Mouse (Mus musculus) hindbrain, embryonic 12.5 days (tissue): ENCODE results near the gene Sppl2a. TPM values are rescaled to one million over a fixed set of nuclear protein-coding genes. Genes with fewer than 3 reads are reported as not detected.

Experiments
- ATAC-seq: fragments of 200-750 bp; cut with Nextera tagmentation; 2 replicates; pipeline ENCODE4 v1.8.0; 2017; ENCODE audit warnings: moderate TSS enrichment; ENCODE audit not compliant: low FRiP score
- H3K27ac ChIP-seq: fragments of 300-500 bp; sonication (generic); 2 replicates; pipeline ENCODE4 v1.5.1; 2016; ENCODE audit warnings: mild to moderate bottlenecking
- H3K27me3 ChIP-seq: fragments of 300-500 bp; sonication (generic); 2 replicates; pipeline ENCODE4 v1.6.1; 2016; ENCODE audit warnings: mild to moderate bottlenecking
- H3K36me3 ChIP-seq: fragments of 300-500 bp; sonication (generic); 2 replicates; pipeline ENCODE4 v1.6.1; 2016; ENCODE audit warnings: mild to moderate bottlenecking
- H3K4me1 ChIP-seq: fragments of 300-500 bp; sonication (generic); 2 replicates; pipeline ENCODE4 v1.6.1; 2016
- H3K4me2 ChIP-seq: fragments of 300-500 bp; sonication (generic); replicated peaks from 2 replicates; pipeline ENCODE4 v1.6.1; 2016; ENCODE audit warnings: mild to moderate bottlenecking
- H3K4me3 ChIP-seq: fragments of 300-500 bp; sonication (generic); 2 replicates; pipeline ENCODE4 v1.5.1; 2016; ENCODE audit warnings: mild to moderate bottlenecking
- H3K9ac ChIP-seq: fragments of 300-500 bp; sonication (generic); 2 replicates; pipeline ENCODE4 v1.6.1; 2016; ENCODE audit warnings: mild to moderate bottlenecking, moderate library complexity
- H3K9me3 ChIP-seq: fragments of 300-500 bp; sonication (generic); replicated peaks from 2 replicates; pipeline ENCODE4 v1.6.1; 2016; ENCODE audit warnings: mild to moderate bottlenecking
- WGBS: fragments of 180-500 bp; shearing (Covaris S2); methylation state at CpG from one replicate; pipeline ENCODE4 v1.1.7; 2016; 5-methylcytosine and 5-hydroxymethylcytosine counted together
- polyA plus RNA-seq: library from polyadenylated mRNA; unstranded; fragments of >200 nt; fragmentation: Nextera tagmentation; extraction: Ambion mirVana; gene quantifications from 2 replicates; pipeline ENCODE4 v1.2.1, GENCODE M21; 2016

Gene Sppl2a
- polyA plus RNA-seq, 1 experiment from 2014 or later = 37.2 TPM

DNA sequence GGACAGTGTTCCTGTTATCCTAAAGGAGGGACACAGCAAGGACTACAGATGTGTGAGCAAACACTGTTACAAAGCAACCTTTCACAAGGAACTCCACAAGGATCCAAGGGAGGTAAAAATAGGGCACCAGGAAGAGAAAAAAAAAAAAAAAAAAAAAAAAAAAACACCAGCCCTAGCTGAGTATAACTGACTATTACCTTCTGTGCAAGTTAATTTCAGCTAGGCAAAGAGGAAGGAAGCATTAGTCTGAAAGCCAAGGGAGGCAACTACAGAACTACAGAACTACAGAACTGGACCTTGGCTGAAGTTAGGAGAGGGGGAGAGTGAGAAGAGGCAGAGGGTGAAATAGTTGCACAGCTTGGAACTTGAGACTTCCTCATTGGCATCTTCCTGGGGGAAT lies 886 bp upstream of the Sppl2a start:
- H3K4me3 ChIP-seq = no peak overlapping the region
- H3K36me3 ChIP-seq = no peaks in the 10 kb centered on the region
- no peaks in the 10 kb centered on the region for H3K9me3 ChIP-seq
- no peak for ATAC-seq
- no peak overlapping the region for H3K9ac ChIP-seq
- H3K27ac ChIP-seq = no peak overlapping the region
- H3K4me2 ChIP-seq = peak overlapping the region; percentile 69; the same call in 1 of the 2 replicates
- no peaks in the 10 kb centered on the region for H3K4me1 ChIP-seq
- H3K27me3 ChIP-seq = no peaks in the 10 kb centered on the region; the same call in 1 of the 2 replicates

DNA sequence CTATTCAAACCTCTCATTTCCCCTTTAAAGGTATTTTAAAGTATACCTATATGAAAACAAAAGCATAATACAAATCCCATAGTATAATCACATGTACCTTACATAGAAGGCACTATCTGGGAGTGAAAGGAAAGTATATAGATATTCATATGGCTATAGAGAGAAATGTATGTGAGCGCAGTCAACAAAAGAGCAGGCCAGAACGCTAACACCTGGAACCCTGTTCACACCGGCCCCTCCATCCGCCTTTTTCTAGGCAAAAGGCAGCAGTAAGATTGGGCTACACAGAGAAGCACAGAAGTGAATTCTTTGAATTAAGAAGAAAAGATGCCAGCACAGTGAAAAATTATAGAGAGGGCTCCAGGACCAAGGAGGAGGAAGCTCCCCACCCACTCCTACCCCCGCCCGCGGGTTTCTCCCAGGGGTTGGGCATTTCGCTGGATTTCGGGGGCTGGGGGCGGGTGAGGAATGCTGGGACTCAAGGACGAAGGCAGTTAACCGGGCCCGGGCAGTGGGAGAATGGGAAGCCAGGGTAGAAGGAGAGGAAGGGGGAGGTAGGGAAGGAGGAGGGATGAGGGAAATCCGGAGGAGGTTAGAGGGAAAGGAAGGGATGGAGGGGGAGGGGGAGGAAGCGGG lies 656 bp downstream of the Sppl2a start:
- no peaks in the 10 kb centered on the region for H3K27me3 ChIP-seq
- no peak; the same call in none of the 2 replicates for ATAC-seq
- 1% methylated on average over 14 of the region's 15 CpGs for WGBS

GRCm38 (mm10) chr2:126931784-126932183 lies 1.3 kb downstream of the Sppl2a start:
- peak overlapping the region; percentile 56; the same call in 1 of the 2 replicates for H3K4me3 ChIP-seq
- 0 out of 2 replicates have a peak overlapping the region, but pooled peaks have one; percentile 98 for H3K27ac ChIP-seq
- ATAC-seq = no peak
- no peak overlapping the region for H3K9ac ChIP-seq
- H3K27me3 ChIP-seq = no peaks in the 10 kb centered on the region
- H3K36me3 ChIP-seq = peaks cover 6% of the 10 kb centered on the region
- H3K4me1 ChIP-seq = no peaks in the 10 kb centered on the region
- H3K4me2 ChIP-seq = peak overlapping the region; percentile 69
- 56% methylated on average over 4 of the region's 4 CpGs for WGBS
- no peaks in the 10 kb centered on the region for H3K9me3 ChIP-seq

More for the DNA sequence above, 656 bp downstream of the Sppl2a start:
- H3K27ac ChIP-seq = peak overlapping the region; percentile 98
- H3K4me3 ChIP-seq = peak overlapping the region; percentile 56
- H3K9ac ChIP-seq = peak overlapping the region; percentile 76
- H3K4me1 ChIP-seq = no peaks in the 10 kb centered on the region
- H3K36me3 ChIP-seq = no peaks in the 10 kb centered on the region
- peak overlapping the region; percentile 69 for H3K4me2 ChIP-seq
- no peaks in the 10 kb centered on the region for H3K9me3 ChIP-seq

DNA sequence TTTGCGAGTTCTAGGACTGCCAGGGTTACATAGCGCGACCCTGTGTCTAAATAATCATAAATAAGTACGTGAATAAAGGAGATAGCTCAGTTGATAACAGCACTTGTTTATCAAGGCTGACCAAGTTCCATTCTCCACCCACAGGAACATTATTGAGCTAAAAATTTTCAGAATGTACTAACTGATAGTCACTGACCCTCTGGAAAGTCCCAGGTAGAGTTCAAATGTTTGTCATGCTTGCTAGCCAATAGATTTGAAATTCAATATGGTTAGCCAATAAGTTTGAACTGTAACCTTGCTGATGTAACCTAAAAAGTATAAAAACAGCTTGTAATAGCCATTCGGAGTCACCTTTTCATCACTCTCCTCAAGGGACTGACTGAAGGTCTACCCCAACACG lies 4.4 kb downstream of the Sppl2a start:
- H3K36me3 ChIP-seq = peaks cover 24% of the 10 kb centered on the region
- no peak overlapping the region for H3K4me2 ChIP-seq
- WGBS = 90% methylated on average over 6 of the region's 6 CpGs
- ATAC-seq = no peak
- H3K4me3 ChIP-seq = no peak overlapping the region
- H3K27ac ChIP-seq = no peak overlapping the region
- no peak overlapping the region for H3K9ac ChIP-seq
- H3K27me3 ChIP-seq = no peaks in the 10 kb centered on the region
- no peaks in the 10 kb centered on the region for H3K4me1 ChIP-seq
- no peaks in the 10 kb centered on the region for H3K9me3 ChIP-seq

DNA sequence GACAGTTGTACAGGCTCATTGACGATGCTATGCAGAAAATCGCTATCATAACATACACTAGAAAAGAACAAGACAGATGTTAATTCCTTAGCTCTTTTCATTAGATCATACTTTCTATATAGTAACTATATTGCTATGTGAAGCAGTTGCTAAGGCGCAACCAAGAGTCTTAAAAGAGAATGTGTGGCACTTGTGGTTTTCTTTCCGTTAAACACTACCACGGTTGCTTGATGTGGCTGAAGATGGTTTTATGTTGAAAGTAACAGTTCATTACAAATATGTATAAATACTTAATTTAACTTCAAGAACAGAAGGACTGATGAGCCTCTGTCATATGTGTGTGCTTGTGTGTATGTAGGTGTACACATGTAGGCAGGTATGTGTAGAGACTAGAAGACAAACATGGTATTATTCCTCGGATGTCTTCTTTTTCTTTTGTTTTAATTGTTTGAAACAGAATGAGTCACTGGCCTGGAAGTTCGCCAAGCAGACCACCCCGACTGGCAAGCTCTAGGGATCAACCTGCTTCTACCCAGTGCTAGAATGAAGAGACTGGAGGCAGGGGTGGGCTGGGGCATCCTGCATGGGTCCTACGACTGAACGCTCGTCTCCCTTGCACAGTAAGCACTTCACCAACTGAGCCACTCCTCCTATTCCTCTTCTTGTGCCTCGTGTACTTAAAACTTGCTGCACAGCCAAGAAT lies 12.5 kb downstream of the Sppl2a start:
- Histone ChIP-seq H3K9ac (no peak overlapping the region), H3K27me3 (no peaks in the 10 kb centered on the region), H3K4me2 (no peak overlapping the region), H3K4me1 (no peaks in the 10 kb centered on the region), H3K4me3 (no peak overlapping the region), H3K27ac (no peak overlapping the region), H3K9me3 (no peaks in the 10 kb centered on the region), H3K36me3 (peaks cover 54% of the 10 kb centered on the region)
- no peak for ATAC-seq
- WGBS = 86% methylated on average over 12 of the region's 12 CpGs

- H3K4me1 ChIP-seq = no peaks in the 10 kb centered on the region
- no peak overlapping the region for H3K9ac ChIP-seq
- no peak overlapping the region for H3K4me2 ChIP-seq
- WGBS = 78% methylated on average over 1 of the region's 1 CpGs
- peaks cover 42% of the 10 kb centered on the region for H3K36me3 ChIP-seq
- no peak overlapping the region for H3K27ac ChIP-seq
- H3K9me3 ChIP-seq = no peaks in the 10 kb centered on the region
- ATAC-seq = no peak
- H3K27me3 ChIP-seq = no peaks in the 10 kb centered on the region
- no peak overlapping the region for H3K4me3 ChIP-seq
Measured at GRCm38 (mm10) chr2:126916236-126916635, 16.8 kb downstream of the Sppl2a start.

DNA sequence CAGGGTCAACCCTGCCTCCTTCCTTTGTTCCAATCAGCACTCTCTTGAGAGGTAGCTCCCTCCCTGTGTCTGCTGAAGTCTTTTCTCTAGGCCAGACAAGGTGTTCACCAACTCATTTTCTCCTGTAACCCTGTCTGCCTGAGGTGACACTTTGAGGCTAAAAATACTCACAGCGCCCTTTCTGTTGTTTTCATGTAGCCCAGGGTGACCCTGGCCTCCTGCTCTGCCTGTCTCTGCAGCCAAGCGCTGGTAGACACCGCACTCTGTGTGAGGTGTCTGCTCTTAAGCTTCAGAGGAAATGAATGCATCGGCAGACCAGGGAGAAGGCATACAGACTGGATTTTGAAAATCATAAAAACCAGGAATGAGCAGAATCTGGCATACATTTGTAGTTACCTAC lies 18.9 kb downstream of the Sppl2a start:
- Histone ChIP-seq H3K9me3 (no peaks in the 10 kb centered on the region), H3K36me3 (peaks cover 27% of the 10 kb centered on the region), H3K4me2 (no peak overlapping the region), H3K27ac (no peak overlapping the region), H3K9ac (no peak overlapping the region), H3K4me1 (no peaks in the 10 kb centered on the region), H3K4me3 (no peak overlapping the region), H3K27me3 (no peaks in the 10 kb centered on the region)
- ATAC-seq = no peak
- WGBS = 64% methylated on average over 4 of the region's 4 CpGs

DNA sequence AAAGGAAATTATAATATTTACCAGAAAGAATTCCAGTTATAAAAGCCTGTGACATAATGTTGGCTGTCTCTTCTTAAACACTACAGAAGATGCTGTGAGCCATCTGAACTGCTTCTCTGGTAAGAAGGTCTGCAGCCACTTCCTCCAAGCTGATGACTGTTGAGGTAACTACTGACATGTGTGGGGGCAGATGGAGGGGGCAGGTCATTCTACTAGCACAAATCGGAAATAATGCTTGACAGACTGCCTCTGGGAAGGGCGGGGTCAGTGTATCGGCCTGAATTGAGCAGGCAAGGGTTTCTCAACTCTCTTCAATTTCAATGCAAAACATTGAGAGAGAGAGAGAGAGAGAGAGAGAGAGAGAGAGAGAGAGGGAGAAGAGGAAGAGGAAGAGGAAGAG lies 28.9 kb downstream of the Sppl2a start:
- Histone ChIP-seq H3K9me3 (no peaks in the 10 kb centered on the region), H3K9ac (no peak overlapping the region), H3K27me3 (no peaks in the 10 kb centered on the region), H3K36me3 (peaks cover 45% of the 10 kb centered on the region), H3K27ac (no peak overlapping the region), H3K4me1 (no peaks in the 10 kb centered on the region), H3K4me2 (no peak overlapping the region), H3K4me3 (no peak overlapping the region)
- 71% methylated on average over 3 of the region's 3 CpGs for WGBS
- ATAC-seq = no peak

DNA sequence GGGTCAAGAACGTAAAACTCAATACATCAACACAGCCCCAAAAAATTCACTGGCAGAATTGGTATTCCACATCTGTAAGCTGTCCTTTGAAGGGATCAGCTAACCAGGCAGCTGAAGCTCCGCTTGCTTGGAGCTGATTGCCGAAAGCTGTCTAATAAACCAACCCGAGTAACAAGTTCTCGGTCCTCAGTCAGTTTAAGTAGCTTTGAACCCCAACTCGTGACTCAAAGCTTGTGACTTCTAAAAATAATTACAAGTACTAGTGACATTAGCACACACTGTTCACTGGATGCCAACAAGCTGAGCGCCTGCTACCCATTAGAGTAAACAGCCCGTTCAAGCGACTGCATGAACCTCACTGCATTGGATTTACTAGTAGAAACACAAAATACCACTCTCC lies 35.5 kb downstream of the Sppl2a start:
- no peak overlapping the region for H3K4me2 ChIP-seq
- H3K4me1 ChIP-seq = no peaks in the 10 kb centered on the region
- no peaks in the 10 kb centered on the region for H3K9me3 ChIP-seq
- no peak overlapping the region for H3K4me3 ChIP-seq
- H3K27ac ChIP-seq = no peak overlapping the region
- H3K36me3 ChIP-seq = peaks cover 22% of the 10 kb centered on the region
- 92% methylated on average over 9 of the region's 9 CpGs for WGBS
- H3K9ac ChIP-seq = no peak overlapping the region
- no peaks in the 10 kb centered on the region for H3K27me3 ChIP-seq
- no peak for ATAC-seq

GRCm38 (mm10) chr2:126896941-126897340 lies 36.1 kb downstream of the Sppl2a start:
- Histone ChIP-seq H3K4me1 (no peaks in the 10 kb centered on the region), H3K9me3 (no peaks in the 10 kb centered on the region), H3K27me3 (no peaks in the 10 kb centered on the region), H3K27ac (no peak overlapping the region), H3K9ac (no peak overlapping the region), H3K4me3 (no peak overlapping the region), H3K4me2 (no peak overlapping the region), H3K36me3 (peaks cover 22% of the 10 kb centered on the region)
- 87% methylated on average over 6 of the region's 6 CpGs for WGBS
- no peak for ATAC-seq

DNA sequence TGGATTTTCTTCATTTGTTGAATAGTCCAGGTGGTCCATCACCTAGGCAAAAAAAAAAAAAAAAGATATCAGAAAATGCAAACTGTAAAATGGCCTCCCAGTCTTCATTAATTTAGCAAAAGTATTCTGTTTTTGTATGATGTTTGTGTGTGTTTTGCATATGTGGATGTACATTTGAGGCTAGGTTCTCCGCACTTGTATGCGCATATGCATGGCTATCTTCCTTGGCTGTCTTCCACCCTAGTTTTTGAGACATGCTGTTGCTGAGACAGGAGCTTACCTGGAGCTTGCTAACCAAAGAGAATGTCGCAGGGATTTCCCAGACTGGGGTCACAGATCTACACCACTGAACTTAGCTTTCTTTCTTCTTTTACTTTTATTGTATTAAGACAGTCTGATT lies 38.8 kb downstream of the Sppl2a start:
- WGBS = 95% methylated on average over 3 of the region's 3 CpGs
- no peak overlapping the region for H3K4me2 ChIP-seq
- no peaks in the 10 kb centered on the region for H3K9me3 ChIP-seq
- peaks cover 9% of the 10 kb centered on the region for H3K36me3 ChIP-seq
- ATAC-seq = no peak
- no peak overlapping the region for H3K27ac ChIP-seq
- no peaks in the 10 kb centered on the region for H3K27me3 ChIP-seq
- H3K4me1 ChIP-seq = no peaks in the 10 kb centered on the region
- no peak overlapping the region for H3K4me3 ChIP-seq
- H3K9ac ChIP-seq = no peak overlapping the region

DNA sequence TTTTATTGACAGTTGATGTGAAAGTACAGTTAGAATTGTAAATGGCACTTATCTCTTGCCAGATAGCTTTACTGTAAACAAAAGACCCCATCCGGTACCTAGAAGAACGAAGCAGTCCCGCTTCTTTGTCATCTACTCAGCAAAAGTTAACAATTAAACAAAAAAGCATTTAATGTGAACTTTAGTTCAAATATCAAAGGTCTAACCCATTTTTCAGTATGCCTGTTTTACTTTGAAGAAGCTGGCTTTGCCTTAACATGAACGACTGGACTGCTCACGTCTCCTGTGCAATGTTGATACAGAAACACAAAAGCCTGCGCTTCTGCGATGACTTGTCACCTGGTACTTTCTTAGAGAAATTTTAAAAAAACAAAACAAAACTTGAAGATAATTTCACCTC lies 40.7 kb downstream of the Sppl2a start:
- no peaks in the 10 kb centered on the region for H3K4me1 ChIP-seq
- no peaks in the 10 kb centered on the region for H3K9me3 ChIP-seq
- no peak overlapping the region for H3K4me3 ChIP-seq
- 94% methylated on average over 7 of the region's 7 CpGs for WGBS
- H3K9ac ChIP-seq = no peak overlapping the region
- ATAC-seq = no peak
- H3K27me3 ChIP-seq = no peaks in the 10 kb centered on the region
- H3K36me3 ChIP-seq = peaks cover 9% of the 10 kb centered on the region
- no peak overlapping the region for H3K4me2 ChIP-seq
- H3K27ac ChIP-seq = no peak overlapping the region

DNA sequence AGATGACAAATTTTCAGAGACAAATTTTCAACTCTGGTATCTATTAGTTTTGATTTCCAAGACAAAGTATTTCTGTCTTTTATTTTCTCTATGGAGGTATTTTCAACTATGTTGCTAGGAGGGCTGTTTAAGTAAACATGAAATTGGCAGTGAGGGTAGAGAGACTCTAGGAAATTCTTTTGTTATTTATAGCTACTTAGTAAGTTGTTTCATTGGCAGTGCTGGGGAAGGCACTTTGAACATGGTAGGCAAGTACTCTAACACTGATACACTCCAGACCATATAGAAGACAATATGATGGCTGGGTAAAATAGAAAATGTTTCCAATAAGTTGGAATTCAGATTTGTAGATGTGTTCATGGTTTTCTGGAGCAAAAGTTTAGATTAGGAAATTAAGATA lies 41.3 kb downstream of the Sppl2a start:
- Histone ChIP-seq H3K4me3 (no peak overlapping the region), H3K27ac (no peak overlapping the region), H3K9ac (no peak overlapping the region), H3K4me2 (no peak overlapping the region), H3K27me3 (no peaks in the 10 kb centered on the region), H3K9me3 (no peaks in the 10 kb centered on the region), H3K36me3 (peaks cover 9% of the 10 kb centered on the region), H3K4me1 (no peaks in the 10 kb centered on the region)
- no peak for ATAC-seq
